Mouse (Mus musculus): ENCODE measurements around the gene 1700037C18Rik. TPM values are rescaled to one million over a fixed set of nuclear protein-coding genes. Genes with fewer than 3 reads are reported as not detected.
"Not testable (repeated sequence)": the region's sequence is repeated elsewhere in the genome, so short reads cannot be mapped to it uniquely, and the experiment has no call there.

The 1700037C18Rik gene
- polyA plus RNA-seq, 1 experiment, result 3.8 TPM

- Histone ChIP-seq H3K4me3 (ENCODE audit: insufficient read depth, low read depth, low read length) (no peak overlapping the region), H3K27ac (replicated peaks; ENCODE audit: low read depth, low read length) (peak overlapping the region; percentile 49; the same call in 1 of the 2 replicates), H3K4me1 (ENCODE audit: control insufficient read depth, insufficient read depth, insufficient read length, low read length) (peaks cover 11% of the 10 kb centered on the region)
These were observed 14.8 kb downstream of the 1700037C18Rik start for GRCm38 (mm10) chr16:3893739-3894138.

GRCm38 (mm10) chr16:3891621-3892295 is 16.7 kb downstream of the 1700037C18Rik start:
- no peak overlapping the region for H3K27ac ChIP-seq (replicated peaks; ENCODE audit: low read depth, low read length)
- no peak overlapping the region for H3K4me3 ChIP-seq (ENCODE audit: insufficient read depth, low read depth, low read length)
- peaks cover 11% of the 10 kb centered on the region for H3K4me1 ChIP-seq (ENCODE audit: control insufficient read depth, insufficient read depth, insufficient read length, low read length)

GRCm38 (mm10) chr16:3885065-3885670 is 23.3 kb downstream of the 1700037C18Rik start:
- H3K4me1 ChIP-seq (ENCODE audit: control insufficient read depth, insufficient read depth, insufficient read length, low read length), result peaks cover 3% of the 10 kb centered on the region; the same call in 1 of the 2 replicates
- H3K27ac ChIP-seq (replicated peaks; ENCODE audit: low read depth, low read length), result peak overlapping the region; percentile 83
- H3K4me3 ChIP-seq (ENCODE audit: insufficient read depth, low read depth, low read length), result peak overlapping the region; percentile 94

- H3K27ac ChIP-seq (replicated peaks; ENCODE audit: low read depth, low read length), result peak within 1 kb of the TSS; percentile 83
- H3K4me1 ChIP-seq (ENCODE audit: control insufficient read depth, insufficient read depth, insufficient read length, low read length), result peaks cover 3% of the 10 kb centered on the region; the same call in 1 of the 2 replicates
These were observed 24.1 kb downstream of the 1700037C18Rik start, which contains the start of the genes Zfp597 and Gm20695 for GRCm38 (mm10) chr16:3884201-3885064. Zfp597 (minus strand) TSS chr16:3884561. Gm20695 (plus strand) TSS chr16:3884648.

GRCm38 (mm10) chr16:3876346-3876745 is 32.1 kb downstream of the 1700037C18Rik start:
- H3K27ac ChIP-seq (replicated peaks; ENCODE audit: low read depth, low read length), result no peak overlapping the region
- H3K4me3 ChIP-seq (ENCODE audit: insufficient read depth, low read depth, low read length), result no peak overlapping the region
- no peaks in the 10 kb centered on the region; the same call in 1 of the 2 replicates for H3K4me1 ChIP-seq (ENCODE audit: control insufficient read depth, insufficient read depth, insufficient read length, low read length)

More at GRCm38 (mm10) chr16:3884201-3885064, 24.1 kb downstream of the 1700037C18Rik start, which contains the start of the genes Zfp597 and Gm20695:
- H3K4me3 ChIP-seq (ENCODE audit: insufficient read depth, low read depth, low read length), result peak within 1 kb of the TSS; percentile 94

- Histone ChIP-seq H3K4me3 (ENCODE audit: insufficient read depth, low read depth, low read length) (peak within 1 kb of the TSS; percentile 59), H3K4me1 (ENCODE audit: control insufficient read depth, insufficient read depth, insufficient read length, low read length) (no peaks in the 10 kb centered on the region), H3K27ac (replicated peaks; ENCODE audit: low read depth, low read length) (peak within 1 kb of the TSS; percentile 22)
These were observed 36.1 kb downstream of the 1700037C18Rik start, which contains the start of gene Naa60 for GRCm38 (mm10) chr16:3872216-3873047. Naa60 (plus strand) TSS chr16:3872375.

GRCm38 (mm10) chr16:3871815-3872214 is 36.7 kb downstream of the 1700037C18Rik start:
- Histone ChIP-seq H3K4me1 (ENCODE audit: control insufficient read depth, insufficient read depth, insufficient read length, low read length) (no peaks in the 10 kb centered on the region), H3K27ac (replicated peaks; ENCODE audit: low read depth, low read length) (peak overlapping the region; percentile 22; the same call in 1 of the 2 replicates)

GRCm38 (mm10) chr16:3859254-3859653 is 49.2 kb downstream of the 1700037C18Rik start:
- Histone ChIP-seq H3K4me1 (ENCODE audit: control insufficient read depth, insufficient read depth, insufficient read length, low read length) (no peaks in the 10 kb centered on the region), H3K27ac (replicated peaks; ENCODE audit: low read depth, low read length) (no peak overlapping the region), H3K4me3 (ENCODE audit: insufficient read depth, low read depth, low read length) (no peak overlapping the region)

More at GRCm38 (mm10) chr16:3871815-3872214, 36.7 kb downstream of the 1700037C18Rik start:
- H3K4me3 ChIP-seq (ENCODE audit: insufficient read depth, low read depth, low read length), result peak overlapping the region; percentile 59

- Histone ChIP-seq H3K4me3 (ENCODE audit: insufficient read depth, low read depth, low read length) (no peak overlapping the region), H3K27ac (replicated peaks; ENCODE audit: low read depth, low read length) (no peak overlapping the region), H3K4me1 (ENCODE audit: control insufficient read depth, insufficient read depth, insufficient read length, low read length) (no peaks in the 10 kb centered on the region)
These were observed 52.7 kb downstream of the 1700037C18Rik start for GRCm38 (mm10) chr16:3855776-3856175.

- no peaks in the 10 kb centered on the region for H3K4me1 ChIP-seq (ENCODE audit: control insufficient read depth, insufficient read depth, insufficient read length, low read length)
- H3K27ac ChIP-seq (replicated peaks; ENCODE audit: low read depth, low read length), result no peak overlapping the region
- no peak overlapping the region for H3K4me3 ChIP-seq (ENCODE audit: insufficient read depth, low read depth, low read length)
These were observed 53.9 kb downstream of the 1700037C18Rik start for GRCm38 (mm10) chr16:3854437-3855182.

- Histone ChIP-seq H3K4me3 (ENCODE audit: insufficient read depth, low read depth, low read length) (no peak overlapping the region), H3K4me1 (ENCODE audit: control insufficient read depth, insufficient read depth, insufficient read length, low read length) (no peaks in the 10 kb centered on the region), H3K27ac (replicated peaks; ENCODE audit: low read depth, low read length) (no peak overlapping the region)
These were observed 55.9 kb downstream of the 1700037C18Rik start for GRCm38 (mm10) chr16:3852586-3852985.

GRCm38 (mm10) chr16:3851301-3851700 is 57.2 kb downstream of the 1700037C18Rik start:
- H3K4me1 ChIP-seq (ENCODE audit: control insufficient read depth, insufficient read depth, insufficient read length, low read length); H3K4me3 ChIP-seq (ENCODE audit: insufficient read depth, low read depth, low read length); H3K27ac ChIP-seq (replicated peaks; ENCODE audit: low read depth, low read length): not testable (repeated sequence)

- no peak overlapping the region for H3K27ac ChIP-seq (replicated peaks; ENCODE audit: low read depth, low read length)
- H3K4me1 ChIP-seq (ENCODE audit: control insufficient read depth, insufficient read depth, insufficient read length, low read length), result no peaks in the 10 kb centered on the region
- H3K4me3 ChIP-seq (ENCODE audit: insufficient read depth, low read depth, low read length), result no peak overlapping the region
These were observed 60.1 kb downstream of the 1700037C18Rik start for GRCm38 (mm10) chr16:3848416-3848815.

All from brown adipose tissue, adult 24 weeks (tissue).